Comparison of ENCODE assay signal across 16 mouse cellular contexts in genomic region chr2:25174866-25175689, GRCm38 (mm10). TPM values are rescaled to one million over a fixed set of nuclear protein-coding genes. Genes with fewer than 3 reads are reported as not detected.
DNase-seq lines count a peak whose midpoint lies in the region; ATAC-seq and TF ChIP-seq lines count a peak whose summit lies in the region.
"Had no signal": no experiment of that assay in that cellular context is flagged by ENCODE, and none has a peak within 500 bp of the region (broad histone marks: within the 10 kb centered on the region; RNA-seq: fewer than 3 reads in every experiment).

No protein-coding gene starts in this region.

- 51% methylated on average over 7 of the region's 7 CpGs for WGBS in hindbrain, embryonic 10.5 days
- WGBS in hindbrain, embryonic 14.5 days: 63% methylated on average over 7 of the region's 7 CpGs
- 19% methylated on average over 7 of the region's 7 CpGs for WGBS in small intestine, adult 2 months

- no peak for TF ChIP-seq CTCF in small intestine, adult 2 months (IDR thresholded peaks at IDR 0.05; ENCODE audit: extremely low read depth, insufficient read length, insufficient replicate concordance, low read depth, low read length)

- 0 out of 2 replicates have a peak overlapping the region, but pooled peaks have one; percentile 3 for H3K4me3 ChIP-seq in hindbrain, embryonic 10.5 days
- H3K4me3 ChIP-seq in hindbrain, embryonic 14.5 days (replicated peaks; ENCODE audit: low read length): no peak overlapping the region
- no peak overlapping the region for H3K4me3 ChIP-seq in small intestine, adult 2 months (ENCODE audit: low read depth, low read length)
- H3K4me3 ChIP-seq: embryonic facial prominence, embryonic 10.5 days; heart, embryonic 13.5 days had no signal

- H3K36me3 ChIP-seq in hindbrain, embryonic 10.5 days: no peaks in the 10 kb centered on the region
- H3K36me3 ChIP-seq in hindbrain, embryonic 14.5 days (replicated peaks; ENCODE audit: control insufficient read depth, insufficient read depth): no peaks in the 10 kb centered on the region
- no peaks in the 10 kb centered on the region for H3K36me3 ChIP-seq in small intestine, adult 2 months (ENCODE audit: control insufficient read depth, insufficient read depth, low read length)
- H3K36me3 ChIP-seq: embryonic facial prominence, embryonic 10.5 days; heart, embryonic 13.5 days had no signal

- no peak overlapping the region for H3K4me2 ChIP-seq in hindbrain, embryonic 14.5 days (replicated peaks)
- H3K4me2 ChIP-seq: heart, embryonic 13.5 days; lung, embryonic 14.5 days had no signal

- H3K9ac ChIP-seq in hindbrain, embryonic 14.5 days: no peak overlapping the region
- H3K9ac ChIP-seq: heart, embryonic 13.5 days; lung, embryonic 14.5 days had no signal

- no peak for DNase-seq in hindbrain, embryonic 10.5 days (ENCODE audit: low spot score)
- DNase-seq in hindbrain, embryonic 14.5 days (ENCODE audit: low spot score): no peak
- peak; percentile 85 for DNase-seq in kidney, adult 11 months
- DNase-seq in kidney, postnatal 25 days: peak; percentile 84 to 88
- no peak for DNase-seq in thymus, postnatal 14 days
- DNase-seq in adrenal gland, postnatal 36 days: no peak
- DNase-seq: cerebellum, adult 9-10 months; lung, embryonic 14.5 days; spleen, adult 18-20 months had no signal

- H3K9me3 ChIP-seq in hindbrain, embryonic 10.5 days: no peaks in the 10 kb centered on the region
- H3K9me3 ChIP-seq in hindbrain, embryonic 14.5 days (ENCODE audit: control insufficient read depth, low read length): no peaks in the 10 kb centered on the region
- H3K9me3 ChIP-seq: embryonic facial prominence, embryonic 10.5 days; heart, embryonic 13.5 days had no signal

- H3K4me1 ChIP-seq in hindbrain, embryonic 10.5 days (replicated peaks): peaks cover 97% of the 10 kb centered on the region
- peaks cover 36% of the 10 kb centered on the region for H3K4me1 ChIP-seq in hindbrain, embryonic 14.5 days (replicated peaks; ENCODE audit: control insufficient read depth, insufficient read depth, low read length)
- H3K4me1 ChIP-seq in small intestine, adult 2 months (ENCODE audit: control insufficient read depth, insufficient read depth, insufficient read length, low read length): peaks cover 77% of the 10 kb centered on the region

- H3K27me3 ChIP-seq in hindbrain, embryonic 10.5 days (ENCODE audit: insufficient read depth, poor library complexity, severe bottlenecking): peaks cover 21% of the 10 kb centered on the region; the same call in 1 of the 2 replicates
- no peaks in the 10 kb centered on the region for H3K27me3 ChIP-seq in hindbrain, embryonic 14.5 days (ENCODE audit: control insufficient read depth, insufficient read depth, low read length)
- H3K27me3 ChIP-seq in small intestine, adult 2 months (ENCODE audit: control insufficient read depth, insufficient read depth, low read length): no peaks in the 10 kb centered on the region

- H3K27ac ChIP-seq in hindbrain, embryonic 10.5 days: peak overlapping the region; percentile 98
- no peak overlapping the region for H3K27ac ChIP-seq in hindbrain, embryonic 14.5 days
- peak overlapping the region; percentile 75 for H3K27ac ChIP-seq in small intestine, adult 2 months (ENCODE audit: insufficient read depth, low read depth, low read length)
- H3K27ac ChIP-seq: embryonic facial prominence, embryonic 10.5 days; heart, embryonic 13.5 days had no signal

- no peak for ATAC-seq in hindbrain, embryonic 14.5 days (ENCODE audit: low FRiP score)
- ATAC-seq: activated CD4-positive, CD25-positive, alpha-beta regulatory T cell, adult 4 months had no signal

- TF ChIP-seq POLR2A in small intestine, adult 2 months (IDR thresholded peaks at IDR 0.05; ENCODE audit: low read depth, low read length): no peak

RNA-seq across cellular contexts. Expression of gene Nrarp, which starts 5.5 kb away (rescaled TPM):
- polyA plus RNA-seq in hindbrain, embryonic 10.5 days (2016; fragmentation: Nextera tagmentation; extraction: Ambion mirVana): 77.4 and 108 TPM in 2 replicates
- 15.6 and 19.9 TPM in 2 replicates for polyA plus RNA-seq in hindbrain, embryonic 14.5 days (2014; fragmentation: Nextera tagmentation; extraction: Ambion mirVana)
- 24.4 and 39.0 TPM in 2 replicates for polyA plus RNA-seq in small intestine, adult 2 months (2012; rRNA removed)
- 1 to 10 TPM; 2.1 to 2.3 TPM for total RNA-seq in adrenal gland, postnatal 36 days (2021)

RNA-seq across cellular contexts. Expression of gene Tor4a, which starts 21.6 kb away (rescaled TPM):
- polyA plus RNA-seq in hindbrain, embryonic 10.5 days (2016; fragmentation: Nextera tagmentation; extraction: Ambion mirVana): 2.6 and 2.7 TPM in 2 replicates
- 2.0 and 2.2 TPM in 2 replicates for polyA plus RNA-seq in hindbrain, embryonic 14.5 days (2014; fragmentation: Nextera tagmentation; extraction: Ambion mirVana)
- polyA plus RNA-seq in small intestine, adult 2 months (2012; rRNA removed): 37.3 and 49.3 TPM in 2 replicates
- 10 to 100 TPM; 14.0 to 24.8 TPM for total RNA-seq in adrenal gland, postnatal 36 days (2021)

RNA-seq across cellular contexts. Expression of gene Nelfb, which starts 36.2 kb away (rescaled TPM):
- polyA plus RNA-seq in hindbrain, embryonic 10.5 days (2016; fragmentation: Nextera tagmentation; extraction: Ambion mirVana): 123 and 132 TPM in 2 replicates
- 88.0 and 91.6 TPM in 2 replicates for polyA plus RNA-seq in hindbrain, embryonic 14.5 days (2014; fragmentation: Nextera tagmentation; extraction: Ambion mirVana)
- polyA plus RNA-seq in small intestine, adult 2 months (2012; rRNA removed): 21.8 and 37.2 TPM in 2 replicates
- total RNA-seq in adrenal gland, postnatal 36 days (2021): 10 to 100 TPM; 54.8 to 57.2 TPM

RNA-seq across cellular contexts. Expression of gene Stpg3, which starts 39.4 kb away (rescaled TPM):
- polyA plus RNA-seq in hindbrain, embryonic 10.5 days (2016; fragmentation: Nextera tagmentation; extraction: Ambion mirVana): not detected in 2 replicates
- polyA plus RNA-seq in hindbrain, embryonic 14.5 days (2014; fragmentation: Nextera tagmentation; extraction: Ambion mirVana): not detected in 2 replicates
- not detected in 2 replicates for polyA plus RNA-seq in small intestine, adult 2 months (2012; rRNA removed)
- total RNA-seq in adrenal gland, postnatal 36 days (2021): not detected
- polyA plus RNA-seq: activated CD4-positive, CD25-positive, alpha-beta regulatory T cell, adult 4 months; brain, embryonic 14.5 days; embryonic facial prominence, embryonic 10.5 days; heart, embryonic 13.5 days; hindbrain, embryonic 11.5 days; lung, embryonic 14.5 days had no signal

RNA-seq across cellular contexts. Expression of gene Fam166a, which starts 43.5 kb away (rescaled TPM):
- polyA plus RNA-seq in hindbrain, embryonic 10.5 days (2016; fragmentation: Nextera tagmentation; extraction: Ambion mirVana): not detected in 2 replicates
- not detected in 2 replicates for polyA plus RNA-seq in hindbrain, embryonic 14.5 days (2014; fragmentation: Nextera tagmentation; extraction: Ambion mirVana)
- 0.10 TPM in 1 of 2 replicates, not detected in the other for polyA plus RNA-seq in small intestine, adult 2 months (2012; rRNA removed)
- not detected for total RNA-seq in adrenal gland, postnatal 36 days (2021)
- total RNA-seq: left cerebral cortex, postnatal 25 days had no signal
- polyA plus RNA-seq: activated CD4-positive, CD25-positive, alpha-beta regulatory T cell, adult 4 months; heart, embryonic 13.5 days; hindbrain, embryonic 11.5 days had no signal

Comparison
In these comparisons a context has a peak if more than half of its experiments do, and no peak if none do; other contexts are left out.
1. DNase-seq: peak in kidney, adult 11 months (single experiment) and kidney, postnatal 25 days (2 of 2); none in hindbrain, embryonic 10.5 days (single experiment), hindbrain, embryonic 14.5 days (single experiment), thymus, postnatal 14 days (single experiment) and adrenal gland, postnatal 36 days (0 of 2).
2. RNA of gene Tor4a, which starts 21.6 kb away (polyA plus RNA-seq): 37.3 to 49.3 TPM in small intestine, adult 2 months; 2.6 to 2.7 TPM in hindbrain, embryonic 10.5 days and 2.0 to 2.2 TPM in hindbrain, embryonic 14.5 days; every median in the first group is over 10 times any median in the second.